Mouse (Mus musculus): ENCODE results near the gene Elfn2. TPM values are rescaled to one million over a fixed set of nuclear protein-coding genes. Genes with fewer than 3 reads are reported as not detected.

Elfn2 gene
- polyA plus RNA-seq, 1 experiment from 2014 or later: 6.0 TPM

DNA sequence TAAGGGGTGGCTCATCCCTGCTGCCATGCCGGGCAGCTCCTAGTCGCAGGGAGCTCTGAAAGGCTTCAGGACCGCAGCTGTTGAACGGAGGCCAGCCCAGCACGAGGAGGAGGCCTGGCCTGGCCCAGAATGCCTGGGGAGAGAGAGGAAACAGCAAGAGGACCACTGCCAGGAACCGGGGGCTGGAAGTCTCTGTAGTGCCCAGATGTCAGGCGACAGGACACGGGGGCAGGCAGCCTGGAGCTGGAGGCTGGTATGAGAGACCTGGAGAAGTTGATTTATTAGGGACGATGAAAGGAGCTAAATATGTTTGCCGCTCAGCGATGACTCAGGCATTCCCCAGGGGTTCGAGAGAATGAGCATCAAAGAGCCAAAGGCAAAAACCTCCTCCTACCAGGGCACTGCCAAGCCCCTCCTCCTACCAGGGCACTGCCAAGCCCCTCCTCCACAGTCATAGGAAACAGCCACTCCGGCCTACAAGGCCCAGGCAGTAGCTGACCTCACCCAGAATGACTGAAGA, 94.1 kb downstream of the Elfn2 start:
- DNase-seq (ENCODE audit: low spot score) (peak; percentile 62), ATAC-seq (ENCODE audit: low FRiP score) (peak; percentile 75)
- no peak overlapping the region for H3K9ac ChIP-seq
- no peak overlapping the region for H3K4me2 ChIP-seq (replicated peaks)
- H3K27me3 ChIP-seq (ENCODE audit: control insufficient read depth, insufficient read depth, low read length): no peaks in the 10 kb centered on the region
- H3K36me3 ChIP-seq (replicated peaks; ENCODE audit: control insufficient read depth, insufficient read depth): no peaks in the 10 kb centered on the region
- H3K9me3 ChIP-seq (ENCODE audit: control insufficient read depth, low read length): no peaks in the 10 kb centered on the region
- H3K4me3 ChIP-seq (replicated peaks; ENCODE audit: low read length): no peak overlapping the region
- H3K4me1 ChIP-seq (replicated peaks; ENCODE audit: control insufficient read depth, insufficient read depth, low read length): 0 out of 2 replicates have a peak, but pooled peaks cover 3% of the 10 kb centered on the region
- 21% methylated on average over 13 of the region's 13 CpGs for WGBS
- 0 out of 2 replicates have a peak overlapping the region, but pooled peaks have one; percentile 35 for H3K27ac ChIP-seq

DNA sequence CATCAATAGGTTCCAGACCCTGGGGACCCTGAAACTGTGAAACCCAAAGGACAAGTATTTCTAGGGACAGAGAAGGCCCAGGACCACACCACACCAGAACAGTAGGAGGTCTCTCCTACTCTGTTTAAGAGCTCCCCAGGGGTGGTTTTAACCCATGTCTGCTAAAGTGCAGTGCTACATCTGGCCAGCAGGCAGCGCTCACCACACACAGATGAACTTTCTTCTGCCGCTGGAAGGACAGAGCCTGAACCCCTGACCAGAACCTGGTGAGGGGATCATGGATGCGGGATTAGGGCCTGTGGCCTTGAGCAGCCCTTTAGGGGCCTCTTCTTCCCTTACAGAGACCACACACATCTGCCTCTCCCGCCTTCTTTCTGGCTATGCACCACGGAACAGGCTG, 95.1 kb downstream of the Elfn2 start:
- H3K4me1 ChIP-seq (replicated peaks; ENCODE audit: control insufficient read depth, insufficient read depth, low read length): 0 out of 2 replicates have a peak, but pooled peaks cover 3% of the 10 kb centered on the region
- H3K4me2 ChIP-seq (replicated peaks): no peak overlapping the region
- no peaks in the 10 kb centered on the region for H3K27me3 ChIP-seq (ENCODE audit: control insufficient read depth, insufficient read depth, low read length)
- H3K36me3 ChIP-seq (replicated peaks; ENCODE audit: control insufficient read depth, insufficient read depth): no peaks in the 10 kb centered on the region
- no peak; the same call in 1 of the 2 replicates for ATAC-seq (ENCODE audit: low FRiP score)
- H3K4me3 ChIP-seq (replicated peaks; ENCODE audit: low read length): no peak overlapping the region
- H3K27ac ChIP-seq: no peak overlapping the region
- DNase-seq (ENCODE audit: low spot score): peak; percentile 80
- H3K9ac ChIP-seq: no peak overlapping the region
- 9% methylated on average over 5 of the region's 5 CpGs for WGBS
- no peaks in the 10 kb centered on the region for H3K9me3 ChIP-seq (ENCODE audit: control insufficient read depth, low read length)

Other genes with a start within 250 kb of the Elfn2 start
- 0.14 and 0.20 TPM in 2 replicates for gene Il2rb, start 223.5 kb downstream of the Elfn2 start, polyA plus RNA-seq (2014; fragmentation: Nextera tagmentation; extraction: Ambion mirVana)
- 9.5 and 11.0 TPM in 2 replicates for gene C1qtnf6, start 187.4 kb downstream of the Elfn2 start, polyA plus RNA-seq (2014; fragmentation: Nextera tagmentation; extraction: Ambion mirVana)
- 0.34 and 0.64 TPM in 2 replicates for gene Sstr3, start 174.1 kb downstream of the Elfn2 start, polyA plus RNA-seq (2014; fragmentation: Nextera tagmentation; extraction: Ambion mirVana)
- 6.3 and 8.1 TPM in 2 replicates for gene Rac2, start 146.0 kb downstream of the Elfn2 start, polyA plus RNA-seq (2014; fragmentation: Nextera tagmentation; extraction: Ambion mirVana)
- 2.5 and 3.8 TPM in 2 replicates for gene Cyth4, start 121.7 kb downstream of the Elfn2 start, polyA plus RNA-seq (2014; fragmentation: Nextera tagmentation; extraction: Ambion mirVana)
- gene Mfng, start 54.7 kb upstream of the Elfn2 start, polyA plus RNA-seq (2014; fragmentation: Nextera tagmentation; extraction: Ambion mirVana): 11.7 and 12.5 TPM in 2 replicates
- 2.5 and 2.6 TPM in 2 replicates for gene Card10, start 84.3 kb upstream of the Elfn2 start, polyA plus RNA-seq (2014; fragmentation: Nextera tagmentation; extraction: Ambion mirVana)
- 10.7 and 11.2 TPM in 2 replicates for gene Cdc42ep1, start 123.9 kb upstream of the Elfn2 start, polyA plus RNA-seq (2014; fragmentation: Nextera tagmentation; extraction: Ambion mirVana)
- gene Lgals2, start 136.8 kb upstream of the Elfn2 start, polyA plus RNA-seq (2014; fragmentation: Nextera tagmentation; extraction: Ambion mirVana): not detected in 2 replicates
- gene Gga1, start 158.4 kb upstream of the Elfn2 start, polyA plus RNA-seq (2014; fragmentation: Nextera tagmentation; extraction: Ambion mirVana): 40.1 and 43.0 TPM in 2 replicates
- gene Gm49510, start 180.9 kb upstream of the Elfn2 start, polyA plus RNA-seq (2014; fragmentation: Nextera tagmentation; extraction: Ambion mirVana): 0.16 TPM in 1 of 2 replicates, not detected in the other
- gene Sh3bp1, start 181.0 kb upstream of the Elfn2 start, polyA plus RNA-seq (2014; fragmentation: Nextera tagmentation; extraction: Ambion mirVana): 3.7 and 5.5 TPM in 2 replicates
- gene Pdxp, start 195.1 kb upstream of the Elfn2 start, polyA plus RNA-seq (2014; fragmentation: Nextera tagmentation; extraction: Ambion mirVana): 105 and 121 TPM in 2 replicates
- gene Lgals1, start 208.0 kb upstream of the Elfn2 start, polyA plus RNA-seq (2014; fragmentation: Nextera tagmentation; extraction: Ambion mirVana): 117 and 157 TPM in 2 replicates
- gene Nol12, start 216.2 kb upstream of the Elfn2 start, polyA plus RNA-seq (2014; fragmentation: Nextera tagmentation; extraction: Ambion mirVana): 57.7 and 59.2 TPM in 2 replicates
- gene Triobp, start 229.0 kb upstream of the Elfn2 start, polyA plus RNA-seq (2014; fragmentation: Nextera tagmentation; extraction: Ambion mirVana): 37.4 and 41.1 TPM in 2 replicates